Mouse (Mus musculus): ENCODE data around the gene Vmn2r17. TPM values are rescaled to one million over a fixed set of nuclear protein-coding genes. Genes with fewer than 3 reads are reported as not detected.

Vmn2r17 gene
- not detected in 2 replicates for polyA plus RNA-seq (2012; rRNA removed)

DNA sequence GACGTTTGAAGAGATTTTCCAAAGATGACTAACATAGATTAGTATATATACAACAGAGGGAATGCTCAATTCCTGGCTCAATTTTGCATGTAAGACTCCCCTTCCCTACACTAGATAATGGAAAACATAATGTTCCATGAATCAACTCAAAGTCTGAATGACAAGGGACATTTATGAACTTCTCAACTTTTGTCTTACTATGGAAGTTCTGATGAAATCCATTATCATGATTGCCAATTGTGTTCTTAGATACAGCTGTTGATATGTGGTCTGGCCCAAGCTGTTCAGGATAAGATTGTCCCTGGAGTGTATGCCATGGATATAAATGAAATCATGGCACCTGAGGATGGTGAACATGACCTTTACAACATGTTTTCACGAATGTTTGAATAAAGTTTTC lies at the start of gene Vmn2r17:
TSS of gene Vmn2r17 (plus strand) at position 301 of the 400 bp plus-strand sequence.

Other genes with a start within 250 kb of the Vmn2r17 start
- not detected in 2 replicates for gene Vmn2r13, start 227.5 kb upstream of the Vmn2r17 start, polyA plus RNA-seq (2012; rRNA removed)
- not detected in 2 replicates for gene Vmn2r14, start 195.0 kb upstream of the Vmn2r17 start, polyA plus RNA-seq (2012; rRNA removed)
- not detected in 2 replicates for gene Vmn2r15, start 122.0 kb upstream of the Vmn2r17 start, polyA plus RNA-seq (2012; rRNA removed)
- gene Vmn2r16, start 89.5 kb upstream of the Vmn2r17 start, polyA plus RNA-seq (2012; rRNA removed), result not detected in 2 replicates
- 20.8 and 26.5 TPM in 2 replicates for gene Crlf2, start 139.3 kb downstream of the Vmn2r17 start, polyA plus RNA-seq (2012; rRNA removed)

Data from central nervous system, embryonic 14 days (tissue).